Mouse (Mus musculus): ENCODE measurements at regions not wholly inside any gene's neighbourhood (a gene's known extent, or its start where the extent isn't known, plus 50 kb on each side); places are given as distances from the start of the nearest gene placed in this dataset.

DNA sequence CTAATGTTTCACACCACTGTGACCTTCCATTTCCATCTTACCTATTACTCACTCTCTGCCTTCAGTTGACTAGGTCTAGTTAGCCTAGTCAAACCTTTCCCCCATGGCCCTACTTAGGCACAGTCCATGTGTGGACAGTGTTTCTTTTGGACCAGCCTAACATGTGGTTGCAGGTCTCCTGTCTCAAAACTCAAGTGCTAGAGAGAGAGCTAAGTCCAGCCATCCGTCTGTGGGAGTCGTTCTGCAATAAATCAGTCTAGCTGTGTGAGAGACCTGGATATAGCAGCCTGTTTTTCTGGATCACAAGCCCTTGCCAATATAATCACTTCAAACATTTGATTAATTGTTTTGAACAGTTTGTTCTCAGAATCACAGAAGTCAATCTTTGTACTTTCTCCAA is 57.2 kb upstream of the Arhgef26 start:
- Histone ChIP-seq H3K9ac (no peak overlapping the region), H3K36me3 (no peaks in the 10 kb centered on the region), H3K27ac (no peak overlapping the region), H3K4me2 (no peak overlapping the region), H3K9me3 (no peaks in the 10 kb centered on the region), H3K27me3 (replicated peaks) (no peaks in the 10 kb centered on the region), H3K4me1 (no peaks in the 10 kb centered on the region), H3K4me3 (replicated peaks) (no peak overlapping the region)
- WGBS = 40% methylated on average over 2 of the region's 2 CpGs
- ATAC-seq (ENCODE audit: insufficient read depth, low FRiP score, low read depth) = no peak
